Mouse (Mus musculus) thymus, postnatal 14 days (tissue): ENCODE results near the gene Pde4d.

ENCODE experiments used
- DNase-seq: peaks from one replicate; pipeline ENCODE4 v3.0.0; 2021

The Pde4d gene

DNA sequence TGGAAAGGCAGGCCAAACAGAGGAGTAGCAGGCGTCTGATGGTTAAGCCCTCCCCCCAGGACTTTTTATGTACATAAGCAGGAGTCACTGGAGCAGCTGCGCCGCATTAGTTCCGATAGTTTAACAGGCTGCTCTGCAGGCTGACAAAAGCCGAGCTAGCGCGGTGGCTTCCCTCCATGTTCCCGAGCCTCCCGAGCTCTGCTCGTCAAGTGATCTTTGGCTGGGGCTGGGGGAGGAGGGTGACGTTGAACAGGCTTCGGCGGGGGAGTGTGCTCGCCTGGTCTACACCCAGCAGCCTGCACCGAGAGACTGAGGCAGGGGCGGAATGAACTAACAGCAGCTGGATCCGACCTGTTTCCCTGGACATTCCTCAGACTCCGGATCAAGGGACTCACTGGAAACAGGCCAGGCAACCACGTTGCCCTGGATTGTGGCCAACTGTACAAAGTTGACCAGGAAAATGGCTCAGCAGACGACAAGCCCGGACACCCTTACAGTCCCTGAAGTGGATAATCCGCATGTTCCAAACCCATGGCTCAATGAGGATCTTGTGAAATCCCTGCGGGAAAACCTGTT, 810.6 kb downstream of the Pde4d start:
- DNase-seq, result peak; percentile 47

DNA sequence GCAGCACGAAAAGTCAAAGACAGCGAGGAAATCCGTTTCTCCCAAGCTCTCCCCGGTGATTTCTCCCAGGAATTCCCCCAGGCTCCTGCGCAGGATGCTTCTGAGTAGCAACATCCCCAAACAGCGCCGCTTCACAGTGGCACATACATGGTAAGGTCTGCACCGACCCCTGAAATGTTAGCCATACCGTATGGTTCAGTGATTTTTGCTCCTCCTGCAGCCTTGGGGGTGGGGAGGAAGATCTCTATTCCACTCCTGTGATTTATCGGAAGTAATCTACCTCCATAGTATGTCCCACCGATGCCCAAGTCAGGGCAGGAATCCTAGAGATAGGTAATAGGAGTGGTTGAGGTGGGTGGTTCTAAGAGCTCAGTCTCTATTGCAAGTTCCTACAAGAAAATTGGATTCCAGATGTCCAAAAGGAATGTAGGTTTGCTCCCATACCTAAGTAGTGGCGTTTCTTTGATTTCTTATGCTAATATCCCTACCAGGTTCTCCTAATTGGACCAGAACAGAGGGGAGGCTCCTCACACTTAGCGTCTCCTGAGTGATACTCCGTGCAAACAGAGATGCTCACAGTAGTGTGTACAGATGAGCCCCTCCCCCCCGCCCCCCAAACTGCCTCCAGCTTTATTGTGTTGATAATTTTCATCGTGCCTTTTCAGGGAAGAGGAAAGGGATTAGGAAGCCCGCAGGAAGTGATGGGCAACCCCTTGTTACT, 811.2 kb downstream of the Pde4d start:
- peak; percentile 6 for DNase-seq

- DNase-seq, result no peak
These were observed 812.0 kb downstream of the Pde4d start for GRCm38 (mm10) chr13:109261642-109262220.

- DNase-seq, result no peak
These were observed 812.8 kb downstream of the Pde4d start for GRCm38 (mm10) chr13:109262501-109262900.

DNA sequence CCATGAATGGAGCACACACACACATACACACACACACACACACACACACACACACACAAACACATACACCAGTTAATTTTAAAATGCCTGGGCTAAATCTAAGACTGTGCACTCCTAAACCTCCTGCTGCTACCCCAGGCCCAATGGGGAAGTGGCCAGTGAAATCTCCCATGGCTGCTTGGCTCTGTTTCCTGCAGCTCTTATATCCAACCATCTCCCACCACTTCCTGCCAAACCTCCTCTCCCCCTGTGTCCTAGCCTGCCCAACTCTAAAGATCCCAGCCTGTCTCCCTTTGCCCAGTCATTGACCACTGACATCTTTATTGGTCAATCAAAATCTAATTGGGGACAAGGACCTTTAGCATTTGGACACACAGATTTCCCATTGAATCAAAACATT, 814.1 kb downstream of the Pde4d start:
- no peak for DNase-seq

GRCm38 (mm10) chr13:109268253-109268652, 818.5 kb downstream of the Pde4d start:
- no peak for DNase-seq

GRCm38 (mm10) chr13:109268659-109269322, 819.0 kb downstream of the Pde4d start:
- DNase-seq, result no peak

DNA sequence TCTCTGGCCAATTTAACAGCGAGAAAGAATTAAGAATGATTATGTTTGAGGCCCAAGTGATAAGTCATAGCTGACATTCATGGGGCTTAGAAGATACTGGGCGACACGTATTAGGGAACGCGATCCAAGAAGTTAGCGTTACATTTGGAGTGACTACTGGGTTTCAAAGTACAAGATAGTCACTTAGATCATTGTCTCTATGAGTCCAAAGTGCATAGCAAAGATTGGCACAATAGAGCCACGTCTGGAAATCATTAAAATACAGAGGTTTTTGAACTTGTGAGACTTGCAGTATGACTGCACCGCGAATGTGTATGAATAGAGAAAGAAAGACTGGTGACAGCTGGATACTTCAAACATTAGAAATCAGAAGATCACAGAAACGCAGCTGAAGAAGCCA, 825.1 kb downstream of the Pde4d start:
- no peak for DNase-seq

DNA sequence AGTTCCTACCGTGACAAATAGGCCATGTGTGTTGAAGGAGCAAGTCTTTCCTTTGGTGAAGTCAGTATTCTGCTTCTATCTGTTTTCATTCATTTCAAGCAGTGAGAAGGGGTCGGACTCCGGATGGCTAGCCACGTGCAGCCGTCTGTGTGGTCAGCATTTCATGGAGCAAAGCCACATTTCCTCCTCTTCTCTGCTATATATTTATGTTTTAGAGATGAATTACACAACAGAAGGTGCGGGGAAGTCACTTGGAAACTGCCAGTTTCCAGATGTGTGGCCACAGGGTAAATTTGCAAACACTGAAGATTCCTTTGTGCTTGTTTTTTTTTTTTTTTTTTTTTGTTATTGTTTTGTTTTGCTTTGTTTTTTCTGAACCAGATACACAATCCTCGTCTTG, 828.0 kb downstream of the Pde4d start:
- no peak for DNase-seq

- DNase-seq, result no peak
These were observed 828.8 kb downstream of the Pde4d start for GRCm38 (mm10) chr13:109278504-109278912.

GRCm38 (mm10) chr13:109279211-109279610, 829.5 kb downstream of the Pde4d start:
- no peak for DNase-seq

DNA sequence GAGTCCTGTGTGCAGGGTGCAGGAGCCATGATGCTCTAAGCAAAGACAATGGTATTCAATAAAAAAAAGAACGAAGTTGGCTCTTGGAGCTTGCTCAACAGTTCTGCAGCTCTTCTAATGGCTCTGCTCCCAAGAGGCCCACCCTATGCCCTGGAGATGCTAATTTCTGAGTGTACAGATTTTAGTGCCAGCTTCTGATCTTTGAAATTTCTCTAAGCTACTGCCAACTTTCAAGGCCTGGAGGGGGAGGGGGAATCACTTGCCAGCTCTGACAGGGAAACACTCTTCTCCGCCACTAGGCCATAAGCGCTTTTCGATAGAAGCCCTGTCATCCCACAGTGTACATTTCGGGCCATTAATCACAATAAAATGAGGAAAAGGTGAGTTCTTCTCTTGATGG, 830.7 kb downstream of the Pde4d start:
- no peak for DNase-seq

DNA sequence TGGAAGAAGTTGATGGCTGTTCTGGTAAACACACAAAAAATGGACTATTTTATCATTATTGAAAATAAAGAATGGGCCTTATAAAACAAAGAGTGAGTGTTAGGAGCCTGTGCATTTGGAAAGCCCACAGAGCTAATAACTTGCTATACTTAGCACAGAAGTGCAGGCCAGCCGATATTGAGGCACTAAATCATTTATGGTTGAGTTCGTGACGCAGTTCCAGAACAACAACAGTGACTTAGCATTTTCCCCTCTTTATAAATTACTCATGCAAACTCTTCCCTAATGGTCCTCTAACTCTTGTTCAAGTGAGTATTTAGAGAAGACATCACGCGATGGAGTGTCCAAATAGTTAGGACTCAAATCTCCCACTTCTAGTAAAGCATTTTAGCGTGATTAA, 837.7 kb downstream of the Pde4d start:
- no peak for DNase-seq

DNA sequence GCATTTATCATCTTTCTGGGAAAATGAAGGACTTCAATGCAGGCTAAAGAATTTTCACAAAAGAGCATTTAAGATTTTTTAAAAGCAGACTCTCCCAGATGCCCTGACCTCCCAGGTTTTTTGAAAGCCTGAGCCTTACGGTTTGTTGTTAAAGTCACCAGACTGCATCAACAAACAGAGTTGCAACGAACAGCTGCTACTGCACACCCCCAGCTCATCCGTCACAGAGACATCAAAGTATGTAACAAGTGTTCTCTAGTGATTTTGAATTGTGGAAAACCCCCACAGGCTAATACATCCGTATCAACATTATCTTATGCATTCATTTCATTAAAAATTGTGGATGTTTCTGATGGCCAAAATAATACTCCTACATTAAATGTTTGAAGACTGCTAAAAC, 841.2 kb downstream of the Pde4d start:
- DNase-seq, result no peak

DNA sequence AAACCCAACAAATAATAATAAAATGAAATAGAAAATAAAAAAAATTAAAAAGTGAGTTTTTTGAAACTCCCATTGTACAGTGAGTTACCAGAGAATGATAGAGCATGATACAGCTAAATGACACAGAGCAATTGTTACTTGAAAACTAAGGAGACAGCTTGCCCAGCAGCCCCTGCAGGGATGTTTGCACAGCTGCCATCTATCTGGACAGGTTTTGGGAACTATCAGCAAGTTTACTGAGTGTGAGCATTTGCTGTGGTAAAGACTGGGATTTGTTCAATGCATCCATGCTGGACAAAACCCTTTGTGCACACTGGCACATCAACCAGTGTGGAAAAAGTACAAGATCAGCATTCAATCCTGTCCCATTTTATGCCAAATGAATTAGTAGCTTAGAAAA, 843.3 kb downstream of the Pde4d start:
- no peak for DNase-seq

DNA sequence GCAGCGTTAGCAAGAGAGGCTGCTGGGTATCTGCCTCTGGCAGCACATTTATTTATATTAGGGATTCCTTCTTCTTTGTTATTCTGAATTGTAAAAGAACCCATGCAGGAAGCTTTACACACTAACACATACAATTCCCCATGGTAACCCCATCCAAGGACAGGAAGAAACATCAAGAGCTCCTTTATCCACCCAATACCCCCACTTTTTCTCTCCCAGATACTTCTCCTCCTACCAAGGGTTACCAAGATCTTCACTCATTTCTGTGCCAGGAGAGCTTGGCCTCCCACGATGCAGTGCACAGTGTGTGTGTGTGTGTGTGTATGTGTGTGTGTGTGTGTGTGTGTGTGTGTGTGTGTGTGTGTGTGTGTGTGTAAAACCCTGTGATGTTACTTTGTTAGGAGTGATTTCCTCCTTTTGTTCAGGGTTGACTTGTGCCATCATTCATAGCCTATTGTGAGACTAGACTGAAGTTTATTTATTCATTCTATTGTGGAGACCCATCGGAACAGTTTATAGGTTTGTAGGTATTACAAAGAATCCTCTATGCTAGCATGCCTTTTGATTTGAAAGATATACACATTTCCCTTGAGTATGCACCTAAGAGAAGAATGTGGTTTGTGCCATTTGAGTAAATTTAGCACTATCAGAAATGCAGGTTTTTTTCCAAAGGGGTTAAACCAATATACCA, 846.7 kb downstream of the Pde4d start:
- DNase-seq, result no peak

- DNase-seq, result no peak
These were observed 849.1 kb downstream of the Pde4d start for GRCm38 (mm10) chr13:109298852-109299251.

DNA sequence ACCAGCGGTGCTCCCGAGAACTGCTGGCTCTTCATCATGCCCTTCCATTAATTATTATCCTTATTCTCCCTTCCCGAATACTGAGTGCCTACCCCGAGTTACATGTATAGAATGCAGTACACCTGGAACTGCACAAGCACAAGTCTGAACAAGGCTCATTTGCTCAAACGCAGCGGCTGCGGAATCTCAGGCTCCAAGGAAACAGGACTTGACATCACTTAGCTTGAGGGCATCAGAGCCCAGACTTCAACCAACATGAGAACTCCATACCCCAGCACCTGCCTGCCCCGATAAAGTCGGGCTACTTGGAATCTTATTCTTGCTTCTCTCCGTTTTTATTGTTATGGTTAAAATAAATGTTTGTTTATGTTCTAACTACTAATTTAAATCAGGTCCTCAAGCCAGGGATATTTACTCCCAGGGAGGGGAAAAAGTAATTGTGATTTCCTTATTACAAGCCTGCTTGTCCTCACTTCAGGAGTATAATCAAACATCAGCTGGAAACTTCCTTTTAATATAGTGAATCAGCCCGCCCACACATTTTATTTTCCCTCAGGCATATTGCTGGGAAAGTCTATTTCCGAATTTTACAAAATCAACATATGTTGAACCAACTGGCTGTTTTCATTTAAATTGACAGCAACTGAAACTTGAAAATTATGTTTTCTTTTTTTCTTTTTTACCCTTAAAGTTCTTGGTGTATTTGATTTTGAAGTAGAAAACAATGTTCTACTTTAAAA, 849.9 kb downstream of the Pde4d start:
- DNase-seq, result no peak

- no peak for DNase-seq
These were observed 862.8 kb downstream of the Pde4d start for GRCm38 (mm10) chr13:109312542-109312941.

- DNase-seq, result no peak
These were observed 865.9 kb downstream of the Pde4d start for GRCm38 (mm10) chr13:109315608-109316007.

DNA sequence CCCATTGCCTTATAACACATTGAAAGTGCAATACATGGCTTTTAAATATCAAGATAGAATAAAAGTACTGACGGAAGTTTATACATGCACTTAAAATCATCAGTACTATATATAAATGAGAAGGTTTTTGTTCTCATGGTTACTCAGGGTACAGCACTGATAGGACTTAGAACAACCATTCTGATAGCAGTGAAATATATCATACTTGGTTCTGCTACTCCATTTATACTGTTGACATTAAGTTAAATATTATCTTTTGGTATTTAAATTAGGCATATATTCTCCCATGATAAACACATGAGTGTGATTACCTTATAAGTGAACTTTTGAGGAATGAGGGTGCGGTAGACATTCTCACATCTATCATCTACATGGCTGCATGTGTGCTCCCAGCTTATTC, 867.9 kb downstream of the Pde4d start:
- no peak for DNase-seq

DNA sequence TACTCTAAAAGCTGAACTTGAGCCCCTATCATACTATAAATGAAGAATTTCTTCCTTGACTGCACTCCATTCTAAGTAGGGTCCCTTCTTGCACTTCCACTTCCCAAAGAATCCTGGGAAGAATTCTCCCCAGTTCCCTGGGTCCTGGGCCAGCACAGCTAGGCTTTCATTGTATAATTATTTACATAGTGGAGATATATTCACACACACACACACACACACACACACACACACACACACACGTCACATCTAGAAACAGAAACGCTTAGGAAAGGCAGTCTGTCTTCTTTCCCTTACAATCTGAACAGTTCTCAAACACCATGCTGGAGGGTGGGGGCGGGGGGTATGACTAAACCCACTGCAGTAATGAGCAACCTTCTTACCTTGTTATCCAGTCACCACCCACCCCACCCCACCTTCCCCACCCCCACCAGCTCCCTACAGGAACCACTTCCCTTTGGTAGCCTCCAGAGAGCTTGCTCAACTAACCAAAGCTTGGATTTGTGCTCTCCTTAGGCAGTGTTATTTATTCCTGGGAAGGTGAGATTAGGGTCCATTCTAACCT, 868.8 kb downstream of the Pde4d start:
- DNase-seq, result no peak
